Mouse (Mus musculus) midbrain, embryonic 16.5 days (tissue): ENCODE data around the gene Pcdh9. TPM values are rescaled to one million over a fixed set of nuclear protein-coding genes. Genes with fewer than 3 reads are reported as not detected.
A peak's percentile ranks its signal among the peaks of the same experiment; 100 is the strongest.

Experiments used
- ATAC-seq: fragments of 200-750 bp; cut with Nextera tagmentation; 2 replicates; pipeline ENCODE4 v1.8.0; 2017; ENCODE audit warnings: moderate TSS enrichment
- H3K27ac ChIP-seq: fragments of 300-500 bp; sonication (generic); 2 replicates; pipeline ENCODE4 v1.5.1; 2014; ENCODE audit warnings: mild to moderate bottlenecking, low read length, mixed read lengths
- H3K27me3 ChIP-seq: fragments of 300-500 bp; sonication (generic); 2 replicates; pipeline ENCODE4 v1.6.1; 2014; ENCODE audit warnings: low read depth, low read length, mixed read lengths; ENCODE audit not compliant: control insufficient read depth, insufficient read depth
- H3K36me3 ChIP-seq: fragments of 300-500 bp; sonication (generic); 2 replicates; pipeline ENCODE4 v1.6.1; 2014; ENCODE audit warnings: mild to moderate bottlenecking, low read length, moderate library complexity, mixed read lengths; ENCODE audit not compliant: control insufficient read depth, insufficient read depth
- H3K4me1 ChIP-seq: fragments of 300-500 bp; sonication (generic); 2 replicates; pipeline ENCODE4 v1.6.1; 2014; ENCODE audit warnings: mild to moderate bottlenecking, low read length, mixed read lengths; ENCODE audit not compliant: control insufficient read depth, insufficient read depth
- H3K4me2 ChIP-seq: fragments of 300-500 bp; sonication (generic); 2 replicates; pipeline ENCODE4 v1.6.1; 2014; ENCODE audit warnings: mild to moderate bottlenecking, low read length, mixed read lengths
- H3K4me3 ChIP-seq: fragments of 300-500 bp; sonication (generic); 2 replicates; pipeline ENCODE4 v1.5.1; 2014; ENCODE audit warnings: low read depth, mild to moderate bottlenecking, low read length, moderate library complexity, mixed read lengths
- H3K9ac ChIP-seq: fragments of 300-500 bp; sonication (generic); 2 replicates; pipeline ENCODE4 v1.6.1; 2014; ENCODE audit warnings: low read depth, low read length, mixed read lengths
- H3K9me3 ChIP-seq: fragments of 300-500 bp; sonication (generic); replicated peaks from 2 replicates; pipeline ENCODE4 v1.6.1; 2014; ENCODE audit warnings: mild to moderate bottlenecking, low read length, mixed read lengths; ENCODE audit not compliant: control insufficient read depth, poor library complexity, severe bottlenecking
- WGBS: fragments of 180-500 bp; shearing (Covaris S2); extraction: QIAGEN DNeasy Blood & Tissue Kit; methylation state at CpG from one replicate; pipeline ENCODE4 v1.1.7; 2014; 5-methylcytosine and 5-hydroxymethylcytosine counted together
- polyA plus RNA-seq: library from polyadenylated mRNA; unstranded; fragments of >200 nt; fragmentation: Nextera tagmentation; extraction: Ambion mirVana; gene quantifications from 2 replicates; pipeline ENCODE4 v1.2.1, GENCODE M21; 2015

Gene Pcdh9
- polyA plus RNA-seq, 1 experiment from 2014 or later, result 179 TPM

DNA sequence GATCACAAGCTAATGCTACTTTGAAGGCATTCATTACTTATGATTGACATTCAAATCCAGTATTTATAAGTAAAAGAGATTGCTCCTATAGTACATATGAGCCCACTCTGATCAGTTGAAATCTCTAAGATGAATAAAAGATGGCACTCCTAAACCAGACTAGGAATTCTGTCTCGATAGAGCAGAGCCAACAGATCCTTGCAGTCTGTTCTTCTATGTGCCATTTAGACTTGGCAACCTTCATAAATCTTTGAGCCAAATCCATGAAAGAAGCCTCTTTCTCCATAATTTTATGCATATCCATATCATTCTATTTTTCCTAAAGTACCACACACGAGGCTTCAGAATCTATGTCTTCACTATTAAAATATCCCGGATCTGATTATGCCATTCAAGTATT is 834.5 kb downstream of the Pcdh9 start:
- ATAC-seq, result no peak

DNA sequence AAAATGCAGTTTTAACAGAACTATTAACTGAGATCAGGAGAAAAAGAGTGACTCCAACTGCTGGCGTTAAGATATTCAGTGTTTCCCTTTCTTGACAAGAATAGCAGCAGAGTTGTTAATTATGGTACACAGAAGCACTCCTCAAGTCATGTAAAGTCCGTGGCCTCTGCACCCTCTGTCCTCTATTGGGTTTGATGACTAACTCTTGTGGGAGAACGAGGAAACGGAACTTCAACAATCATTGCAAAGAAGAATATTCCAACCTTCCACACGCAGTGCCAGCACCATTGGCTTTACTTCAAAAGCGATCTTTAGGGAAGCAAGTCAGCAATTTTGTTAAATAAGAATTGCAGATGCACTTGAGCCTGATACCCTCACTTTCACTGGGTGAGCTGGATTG is 849.9 kb downstream of the Pcdh9 start:
- Histone ChIP-seq H3K4me3 (no peak overlapping the region), H3K9ac (no peak overlapping the region), H3K27ac (no peak overlapping the region), H3K4me2 (no peak overlapping the region), H3K27me3 (no peaks in the 10 kb centered on the region), H3K4me1 (no peaks in the 10 kb centered on the region), H3K9me3 (no peaks in the 10 kb centered on the region), H3K36me3 (no peaks in the 10 kb centered on the region)
- no peak for ATAC-seq
- WGBS, result 71% methylated on average over 6 of the region's 6 CpGs

More for the DNA sequence above, 834.5 kb downstream of the Pcdh9 start:
- 87% methylated on average over 3 of the region's 3 CpGs for WGBS
- no peaks in the 10 kb centered on the region for H3K4me1 ChIP-seq
- no peaks in the 10 kb centered on the region for H3K27me3 ChIP-seq
- no peaks in the 10 kb centered on the region for H3K9me3 ChIP-seq
- no peak overlapping the region for H3K27ac ChIP-seq
- no peak overlapping the region for H3K4me2 ChIP-seq
- H3K9ac ChIP-seq, result no peak overlapping the region
- no peaks in the 10 kb centered on the region for H3K36me3 ChIP-seq
- H3K4me3 ChIP-seq, result no peak overlapping the region

DNA sequence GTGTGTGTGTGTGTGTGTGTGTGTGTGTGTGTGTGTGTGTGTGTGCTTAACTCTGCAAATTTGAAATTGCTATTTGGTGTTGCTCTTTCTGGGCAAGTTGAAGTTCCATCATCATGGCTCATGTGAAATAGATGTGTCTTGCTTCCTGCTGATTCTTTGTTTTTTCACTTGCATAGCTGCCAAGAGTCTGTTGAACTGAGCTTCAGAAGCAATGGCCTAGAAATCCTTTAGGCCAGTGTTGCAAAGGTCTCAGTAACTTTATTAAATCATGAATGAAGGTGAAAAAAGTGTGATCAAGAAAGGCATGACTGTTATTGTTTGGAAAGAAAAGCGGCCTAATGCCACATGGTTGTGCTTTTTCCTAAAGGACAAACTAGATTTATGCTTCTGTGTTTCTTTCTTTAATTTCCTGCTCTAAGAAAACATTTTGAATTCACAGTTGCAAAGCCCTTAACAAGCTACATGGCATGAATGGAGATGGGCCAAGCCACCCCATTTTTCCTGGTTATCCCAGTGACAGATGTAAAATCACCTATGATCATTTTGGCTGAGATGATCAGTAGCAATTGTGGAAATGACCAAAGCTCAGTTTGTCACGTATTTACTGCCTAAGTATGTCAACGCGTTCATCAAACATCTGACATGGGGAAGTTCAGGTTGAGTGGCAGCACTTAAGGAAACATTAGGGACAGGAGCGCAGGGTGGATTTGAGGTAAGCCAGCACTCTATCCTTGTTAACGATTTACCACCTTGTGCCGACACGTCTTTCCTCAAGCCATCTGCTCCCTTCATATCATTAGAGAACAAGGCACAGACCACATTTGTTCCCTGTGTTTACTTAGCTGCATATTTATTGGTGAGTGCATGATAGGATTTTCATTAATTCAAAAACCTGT is 850.9 kb downstream of the Pcdh9 start:
- H3K9me3 ChIP-seq, result no peaks in the 10 kb centered on the region
- 61% methylated on average over 8 of the region's 8 CpGs for WGBS
- H3K9ac ChIP-seq, result no peak overlapping the region
- H3K4me1 ChIP-seq, result no peaks in the 10 kb centered on the region
- H3K4me2 ChIP-seq, result no peak overlapping the region
- H3K36me3 ChIP-seq, result no peaks in the 10 kb centered on the region
- H3K4me3 ChIP-seq, result no peak overlapping the region
- no peak overlapping the region for H3K27ac ChIP-seq
- H3K27me3 ChIP-seq, result no peaks in the 10 kb centered on the region
- ATAC-seq, result no peak

DNA sequence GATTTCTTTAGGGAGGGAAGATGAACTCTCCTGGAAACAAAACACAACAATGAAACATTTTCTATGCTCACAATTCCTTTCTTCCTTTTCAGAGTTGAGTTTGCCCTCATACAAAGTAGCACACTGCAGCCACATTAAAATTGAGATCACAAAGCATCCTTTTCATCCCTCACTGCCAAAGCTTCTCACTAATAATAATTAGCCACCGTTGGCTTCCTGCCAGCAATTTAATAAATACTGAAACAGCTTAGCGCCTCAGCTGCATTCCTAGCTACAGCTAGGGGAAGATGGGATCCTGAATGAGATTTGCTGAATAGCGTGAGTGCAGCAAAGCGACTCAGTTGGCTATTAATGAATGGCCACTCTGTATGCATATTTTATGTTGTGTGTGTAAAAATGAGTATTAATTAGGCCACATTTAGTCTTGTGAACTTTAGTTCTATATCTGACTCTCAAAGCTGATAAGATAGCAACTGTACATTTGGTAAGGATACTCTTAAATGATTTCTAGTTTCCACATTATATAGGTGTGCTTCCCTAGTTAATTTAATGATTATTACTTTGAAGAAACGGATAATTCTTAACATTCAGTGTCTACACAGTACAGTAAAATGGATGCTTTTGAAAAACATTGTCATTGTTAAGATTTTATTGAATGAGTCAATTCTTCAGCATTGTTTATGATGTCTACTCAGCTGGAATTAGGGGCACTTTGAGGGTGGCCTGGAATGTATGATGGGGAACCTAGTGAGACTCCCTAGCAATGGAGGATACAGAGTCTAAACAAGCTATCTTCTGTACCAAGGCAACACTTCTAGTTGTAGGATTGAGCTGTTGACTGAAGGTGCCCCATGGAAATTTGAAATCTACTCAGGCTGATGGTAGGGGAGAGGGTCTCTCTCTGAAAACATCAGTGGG is 881.1 kb downstream of the Pcdh9 start:
- Histone ChIP-seq H3K36me3 (no peaks in the 10 kb centered on the region), H3K4me1 (no peaks in the 10 kb centered on the region), H3K9ac (no peak overlapping the region), H3K4me3 (no peak overlapping the region), H3K4me2 (no peak overlapping the region), H3K9me3 (no peaks in the 10 kb centered on the region), H3K27ac (no peak overlapping the region), H3K27me3 (no peaks in the 10 kb centered on the region)
- WGBS, result 19% methylated on average over 5 of the region's 5 CpGs
- peak; percentile 87 for ATAC-seq
